Mouse (Mus musculus): ENCODE measurements around the gene Sfxn1. TPM values are rescaled to one million over a fixed set of nuclear protein-coding genes. Genes with fewer than 3 reads are reported as not detected.

Gene Sfxn1
- total and polyA plus RNA-seq, 2 experiments from 2014 or later, result 81.8 to 137 TPM

DNA sequence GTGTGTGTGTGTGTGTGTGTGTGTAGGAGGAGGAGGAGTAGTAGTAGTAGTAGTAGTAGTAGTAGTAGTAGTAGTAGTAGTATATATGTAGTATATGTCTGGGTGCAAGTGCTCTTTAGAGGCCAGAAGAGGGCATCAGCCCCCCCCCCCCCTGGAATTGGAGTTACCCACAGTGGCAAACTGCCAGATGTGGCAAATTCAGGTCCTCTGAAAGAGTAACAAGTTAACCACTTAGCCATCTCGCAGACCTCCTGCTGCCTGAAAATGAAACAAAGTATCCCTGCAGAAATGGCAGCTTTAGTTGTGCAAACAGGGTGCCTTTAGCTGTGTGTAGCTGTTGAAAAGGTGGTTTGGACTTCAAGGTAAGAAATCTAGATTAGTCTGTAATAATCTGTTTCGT lies 1.8 kb downstream of the Sfxn1 start:
- H3K27ac ChIP-seq (ENCODE audit: low read depth, low read length), result no peak overlapping the region; the same call in 1 of the 2 replicates
- H3K27me3 ChIP-seq (ENCODE audit: insufficient read depth, low read length), result no peaks in the 10 kb centered on the region
- H3K4me1 ChIP-seq (ENCODE audit: insufficient read depth, low read length), result 0 out of 2 replicates have a peak, but pooled peaks cover 7% of the 10 kb centered on the region
- TF ChIP-seq CTCF (IDR thresholded peaks at IDR 0.05), result no peak
- WGBS, result 80% methylated on average over 2 of the region's 2 CpGs
- peak overlapping the region; percentile 74 for H3K4me2 ChIP-seq (ENCODE audit: low read depth, low read length, poor library complexity, severe bottlenecking)
- DNase-seq (ENCODE audit: low spot score), result no peak
- no peak overlapping the region for H3K9ac ChIP-seq (replicated peaks; ENCODE audit: low read length, poor library complexity, severe bottlenecking)
- no peak overlapping the region for H3K4me3 ChIP-seq (ENCODE audit: low read depth, low read length)
- ATAC-seq (ENCODE audit: low FRiP score), result no peak
- no peaks in the 10 kb centered on the region for H3K36me3 ChIP-seq (ENCODE audit: insufficient read depth, low read length)
- H3K9me3 ChIP-seq (ENCODE audit: low read length), result no peaks in the 10 kb centered on the region

DNA sequence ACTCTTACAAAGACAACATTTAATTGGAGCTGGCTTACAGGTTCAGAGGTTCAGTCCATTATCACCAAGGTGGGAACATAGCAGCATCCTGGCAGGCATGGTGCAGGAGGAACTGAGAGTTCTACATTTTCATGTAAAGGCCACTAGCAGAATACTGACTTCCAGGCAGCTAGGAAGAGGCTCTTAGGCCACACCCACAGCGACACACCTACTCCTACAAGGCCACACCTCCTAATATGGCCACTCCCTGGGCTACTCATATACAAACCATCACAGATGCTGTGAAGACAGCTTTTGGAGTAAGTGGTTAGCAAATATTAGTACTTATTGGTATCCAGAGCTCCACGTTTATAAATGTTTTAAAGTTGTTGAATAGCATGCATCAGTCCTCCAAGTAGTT lies 3.7 kb downstream of the Sfxn1 start:
- ATAC-seq (ENCODE audit: low FRiP score), result no peak
- 91% methylated on average over 2 of the region's 2 CpGs for WGBS
- no peak overlapping the region for H3K9ac ChIP-seq (replicated peaks; ENCODE audit: low read length, poor library complexity, severe bottlenecking)

DNA sequence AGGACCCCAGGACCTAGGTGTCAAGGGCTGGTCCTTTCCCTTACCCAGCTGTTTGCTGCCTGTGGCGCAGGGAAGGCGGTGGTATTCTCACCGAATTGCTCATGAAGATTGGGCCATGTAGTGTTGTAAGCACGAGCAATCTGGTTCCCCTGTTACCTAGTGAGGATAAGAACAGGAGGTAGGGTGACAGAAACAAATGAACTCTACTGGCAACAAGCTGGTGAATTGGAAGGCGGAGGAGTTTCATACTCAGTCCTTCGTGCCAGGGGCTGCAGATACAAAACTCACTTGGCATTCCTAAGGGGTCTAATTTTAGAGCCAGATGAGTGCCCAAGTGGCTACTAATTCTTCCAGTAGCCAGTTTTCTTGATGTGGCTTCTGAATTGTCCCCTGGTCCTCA lies 4.4 kb downstream of the Sfxn1 start:
- H3K36me3 ChIP-seq (ENCODE audit: insufficient read depth, low read length), result no peaks in the 10 kb centered on the region
- H3K9ac ChIP-seq (replicated peaks; ENCODE audit: low read length, poor library complexity, severe bottlenecking), result no peak overlapping the region
- H3K9me3 ChIP-seq (ENCODE audit: low read length), result no peaks in the 10 kb centered on the region
- H3K4me1 ChIP-seq (ENCODE audit: insufficient read depth, low read length), result 0 out of 2 replicates have a peak, but pooled peaks cover 7% of the 10 kb centered on the region
- H3K27me3 ChIP-seq (ENCODE audit: insufficient read depth, low read length), result no peaks in the 10 kb centered on the region
- DNase-seq (ENCODE audit: low spot score) (no peak), ATAC-seq (ENCODE audit: low FRiP score) (no peak)
- H3K27ac ChIP-seq (ENCODE audit: low read depth, low read length), result no peak overlapping the region
- H3K4me3 ChIP-seq (ENCODE audit: low read depth, low read length), result no peak overlapping the region
- no peak overlapping the region for H3K4me2 ChIP-seq (ENCODE audit: low read depth, low read length, poor library complexity, severe bottlenecking)
- 93% methylated on average over 6 of the region's 6 CpGs for WGBS
- no peak for TF ChIP-seq CTCF (IDR thresholded peaks at IDR 0.05)

More for the DNA sequence above, 3.7 kb downstream of the Sfxn1 start:
- Histone ChIP-seq H3K4me2 (ENCODE audit: low read depth, low read length, poor library complexity, severe bottlenecking) (no peak overlapping the region), H3K27ac (ENCODE audit: low read depth, low read length) (no peak overlapping the region), H3K9me3 (ENCODE audit: low read length) (no peaks in the 10 kb centered on the region), H3K4me1 (ENCODE audit: insufficient read depth, low read length) (0 out of 2 replicates have a peak, but pooled peaks cover 7% of the 10 kb centered on the region), H3K27me3 (ENCODE audit: insufficient read depth, low read length) (no peaks in the 10 kb centered on the region), H3K36me3 (ENCODE audit: insufficient read depth, low read length) (no peaks in the 10 kb centered on the region), H3K4me3 (ENCODE audit: low read depth, low read length) (no peak overlapping the region)
- no peak for TF ChIP-seq CTCF (IDR thresholded peaks at IDR 0.05)
- no peak for DNase-seq (ENCODE audit: low spot score)

GRCm38 (mm10) chr13:54076762-54077460 lies 5.2 kb downstream of the Sfxn1 start:
- 85% methylated on average over 11 of the region's 11 CpGs for WGBS
- no peak for TF ChIP-seq CTCF (IDR thresholded peaks at IDR 0.05)
- H3K27ac ChIP-seq (ENCODE audit: low read depth, low read length), result no peak overlapping the region
- no peaks in the 10 kb centered on the region for H3K27me3 ChIP-seq (ENCODE audit: insufficient read depth, low read length)
- DNase-seq (ENCODE audit: low spot score), result no peak
- no peak overlapping the region for H3K4me3 ChIP-seq (ENCODE audit: low read depth, low read length)
- no peaks in the 10 kb centered on the region for H3K36me3 ChIP-seq (ENCODE audit: insufficient read depth, low read length)
- H3K9me3 ChIP-seq (ENCODE audit: low read length), result no peaks in the 10 kb centered on the region
- no peak overlapping the region for H3K9ac ChIP-seq (replicated peaks; ENCODE audit: low read length, poor library complexity, severe bottlenecking)
- no peak for ATAC-seq (ENCODE audit: low FRiP score)
- H3K4me1 ChIP-seq (ENCODE audit: insufficient read depth, low read length), result 0 out of 2 replicates have a peak, but pooled peaks cover 7% of the 10 kb centered on the region
- no peak overlapping the region for H3K4me2 ChIP-seq (ENCODE audit: low read depth, low read length, poor library complexity, severe bottlenecking)

- no peak overlapping the region for H3K4me3 ChIP-seq (ENCODE audit: low read depth, low read length)
- 0 out of 2 replicates have a peak, but pooled peaks cover 6% of the 10 kb centered on the region for H3K4me1 ChIP-seq (ENCODE audit: insufficient read depth, low read length)
- no peak for TF ChIP-seq CTCF (IDR thresholded peaks at IDR 0.05)
- no peak for DNase-seq (ENCODE audit: low spot score)
- H3K9ac ChIP-seq (replicated peaks; ENCODE audit: low read length, poor library complexity, severe bottlenecking), result no peak overlapping the region
- no peaks in the 10 kb centered on the region for H3K36me3 ChIP-seq (ENCODE audit: insufficient read depth, low read length)
- 84% methylated on average over 11 of the region's 11 CpGs for WGBS
- no peak for ATAC-seq (ENCODE audit: low FRiP score)
- H3K4me2 ChIP-seq (ENCODE audit: low read depth, low read length, poor library complexity, severe bottlenecking), result no peak overlapping the region
- no peak overlapping the region for H3K27ac ChIP-seq (ENCODE audit: low read depth, low read length)
- H3K9me3 ChIP-seq (ENCODE audit: low read length), result no peaks in the 10 kb centered on the region
- no peaks in the 10 kb centered on the region for H3K27me3 ChIP-seq (ENCODE audit: insufficient read depth, low read length)
These were observed 6.0 kb downstream of the Sfxn1 start for GRCm38 (mm10) chr13:54077470-54078174.
